Mouse (Mus musculus): ENCODE measurements around the gene Ak4. TPM values are rescaled to one million over a fixed set of nuclear protein-coding genes. Genes with fewer than 3 reads are reported as not detected.
A peak's percentile ranks its signal among the peaks of the same experiment; 100 is the strongest.
"Not testable (repeated sequence)": the region's sequence is repeated elsewhere in the genome, so short reads cannot be mapped to it uniquely, and the experiment has no call there.

Ak4 gene
- polyA plus RNA-seq, 1 experiment from 2014 or later: 4.6 TPM

- H3K9me3 ChIP-seq (ENCODE audit: control insufficient read depth, low read length): no peaks in the 10 kb centered on the region
- ATAC-seq (ENCODE audit: insufficient number of reproducible peaks, low FRiP score, low TSS enrichment, low read depth) (no peak), DNase-seq (ENCODE audit: low spot score) (no peak)
- no peak overlapping the region for H3K27ac ChIP-seq (replicated peaks; ENCODE audit: low read depth, low read length)
- WGBS: 54% methylated on average over 2 of the region's 2 CpGs
- no peaks in the 10 kb centered on the region for H3K4me1 ChIP-seq (ENCODE audit: control insufficient read depth, insufficient read depth, low read length)
- H3K9ac ChIP-seq (ENCODE audit: low read length): no peak overlapping the region
- H3K27me3 ChIP-seq (ENCODE audit: control insufficient read depth, insufficient read depth, low read length): no peaks in the 10 kb centered on the region
- H3K4me3 ChIP-seq (ENCODE audit: low read depth, low read length): no peak overlapping the region
- H3K36me3 ChIP-seq (ENCODE audit: control insufficient read depth, insufficient read depth, low read length): no peaks in the 10 kb centered on the region
- H3K4me2 ChIP-seq (ENCODE audit: low read depth, severe bottlenecking): no peak overlapping the region
These were observed 34.1 kb upstream of the Ak4 start for GRCm38 (mm10) chr4:101385002-101385401.

GRCm38 (mm10) chr4:101388246-101388645 is 30.8 kb upstream of the Ak4 start:
- H3K27ac ChIP-seq (replicated peaks; ENCODE audit: low read depth, low read length): no peak overlapping the region
- H3K4me3 ChIP-seq (ENCODE audit: low read depth, low read length): no peak overlapping the region
- no peaks in the 10 kb centered on the region for H3K36me3 ChIP-seq (ENCODE audit: control insufficient read depth, insufficient read depth, low read length)
- WGBS: 91% methylated on average over 8 of the region's 8 CpGs
- no peak overlapping the region for H3K9ac ChIP-seq (ENCODE audit: low read length)
- ATAC-seq (ENCODE audit: insufficient number of reproducible peaks, low FRiP score, low TSS enrichment, low read depth) (no peak), DNase-seq (ENCODE audit: low spot score) (no peak)
- no peaks in the 10 kb centered on the region for H3K27me3 ChIP-seq (ENCODE audit: control insufficient read depth, insufficient read depth, low read length)
- H3K4me2 ChIP-seq (ENCODE audit: low read depth, severe bottlenecking): no peak overlapping the region
- no peaks in the 10 kb centered on the region for H3K4me1 ChIP-seq (ENCODE audit: control insufficient read depth, insufficient read depth, low read length)
- H3K9me3 ChIP-seq (ENCODE audit: control insufficient read depth, low read length): no peaks in the 10 kb centered on the region

- H3K4me3 ChIP-seq (ENCODE audit: low read depth, low read length); ATAC-seq (ENCODE audit: insufficient number of reproducible peaks, low FRiP score, low TSS enrichment, low read depth); H3K4me1 ChIP-seq (ENCODE audit: control insufficient read depth, insufficient read depth, low read length); H3K9me3 ChIP-seq (ENCODE audit: control insufficient read depth, low read length); H3K4me2 ChIP-seq (ENCODE audit: low read depth, severe bottlenecking); H3K9ac ChIP-seq (ENCODE audit: low read length); DNase-seq (ENCODE audit: low spot score); H3K27ac ChIP-seq (replicated peaks; ENCODE audit: low read depth, low read length); H3K36me3 ChIP-seq (ENCODE audit: control insufficient read depth, insufficient read depth, low read length); H3K27me3 ChIP-seq (ENCODE audit: control insufficient read depth, insufficient read depth, low read length): not testable (repeated sequence)
- WGBS: 86% methylated on average over 6 of the region's 6 CpGs
These were observed 30.4 kb upstream of the Ak4 start for GRCm38 (mm10) chr4:101388656-101389055.

- Histone ChIP-seq H3K4me3 (ENCODE audit: low read depth, low read length) (no peak overlapping the region), H3K27me3 (ENCODE audit: control insufficient read depth, insufficient read depth, low read length) (no peaks in the 10 kb centered on the region), H3K9me3 (ENCODE audit: control insufficient read depth, low read length) (no peaks in the 10 kb centered on the region), H3K4me1 (ENCODE audit: control insufficient read depth, insufficient read depth, low read length) (no peaks in the 10 kb centered on the region), H3K36me3 (ENCODE audit: control insufficient read depth, insufficient read depth, low read length) (no peaks in the 10 kb centered on the region), H3K27ac (replicated peaks; ENCODE audit: low read depth, low read length) (no peak overlapping the region), H3K4me2 (ENCODE audit: low read depth, severe bottlenecking) (no peak overlapping the region), H3K9ac (ENCODE audit: low read length) (no peak overlapping the region)
- DNase-seq (ENCODE audit: low spot score): peak; percentile 65
- no peak for ATAC-seq (ENCODE audit: insufficient number of reproducible peaks, low FRiP score, low TSS enrichment, low read depth)
- WGBS: 46% methylated on average over 2 of the region's 2 CpGs
These were observed 26.8 kb upstream of the Ak4 start for GRCm38 (mm10) chr4:101392229-101392628.

- DNase-seq (ENCODE audit: low spot score) (no peak), ATAC-seq (ENCODE audit: insufficient number of reproducible peaks, low FRiP score, low TSS enrichment, low read depth) (peak; percentile 31; the same call in 1 of the 2 replicates)
- no peak overlapping the region for H3K4me3 ChIP-seq (ENCODE audit: low read depth, low read length)
- H3K9me3 ChIP-seq (ENCODE audit: control insufficient read depth, low read length): no peaks in the 10 kb centered on the region
- no peak overlapping the region for H3K4me2 ChIP-seq (ENCODE audit: low read depth, severe bottlenecking)
- WGBS: 70% methylated on average over 5 of the region's 5 CpGs
- no peak overlapping the region for H3K9ac ChIP-seq (ENCODE audit: low read length)
- H3K4me1 ChIP-seq (ENCODE audit: control insufficient read depth, insufficient read depth, low read length): no peaks in the 10 kb centered on the region
- H3K27ac ChIP-seq (replicated peaks; ENCODE audit: low read depth, low read length): no peak overlapping the region
- no peaks in the 10 kb centered on the region for H3K36me3 ChIP-seq (ENCODE audit: control insufficient read depth, insufficient read depth, low read length)
- H3K27me3 ChIP-seq (ENCODE audit: control insufficient read depth, insufficient read depth, low read length): no peaks in the 10 kb centered on the region
These were observed 25.8 kb upstream of the Ak4 start for GRCm38 (mm10) chr4:101393292-101393711.

- Histone ChIP-seq H3K9ac (ENCODE audit: low read length) (no peak overlapping the region), H3K4me2 (ENCODE audit: low read depth, severe bottlenecking) (no peak overlapping the region), H3K36me3 (ENCODE audit: control insufficient read depth, insufficient read depth, low read length) (no peaks in the 10 kb centered on the region), H3K27me3 (ENCODE audit: control insufficient read depth, insufficient read depth, low read length) (no peaks in the 10 kb centered on the region), H3K27ac (replicated peaks; ENCODE audit: low read depth, low read length) (no peak overlapping the region), H3K4me1 (ENCODE audit: control insufficient read depth, insufficient read depth, low read length) (no peaks in the 10 kb centered on the region), H3K4me3 (ENCODE audit: low read depth, low read length) (no peak overlapping the region), H3K9me3 (ENCODE audit: control insufficient read depth, low read length) (no peaks in the 10 kb centered on the region)
- WGBS: 86% methylated on average over 8 of the region's 8 CpGs
- DNase-seq (ENCODE audit: low spot score): no peak
- no peak for ATAC-seq (ENCODE audit: insufficient number of reproducible peaks, low FRiP score, low TSS enrichment, low read depth)
These were observed 24.0 kb upstream of the Ak4 start for GRCm38 (mm10) chr4:101395021-101395533.

- Histone ChIP-seq H3K4me1 (ENCODE audit: control insufficient read depth, insufficient read depth, low read length) (no peaks in the 10 kb centered on the region), H3K27ac (replicated peaks; ENCODE audit: low read depth, low read length) (no peak overlapping the region), H3K9me3 (ENCODE audit: control insufficient read depth, low read length) (no peaks in the 10 kb centered on the region), H3K36me3 (ENCODE audit: control insufficient read depth, insufficient read depth, low read length) (no peaks in the 10 kb centered on the region), H3K4me2 (ENCODE audit: low read depth, severe bottlenecking) (no peak overlapping the region), H3K27me3 (ENCODE audit: control insufficient read depth, insufficient read depth, low read length) (no peaks in the 10 kb centered on the region), H3K9ac (ENCODE audit: low read length) (no peak overlapping the region), H3K4me3 (ENCODE audit: low read depth, low read length) (no peak overlapping the region)
- ATAC-seq (ENCODE audit: insufficient number of reproducible peaks, low FRiP score, low TSS enrichment, low read depth) (no peak), DNase-seq (ENCODE audit: low spot score) (no peak)
- WGBS: 85% methylated on average over 4 of the region's 4 CpGs
These were observed 19.0 kb upstream of the Ak4 start for GRCm38 (mm10) chr4:101400025-101400594.

- no peak for ATAC-seq (ENCODE audit: insufficient number of reproducible peaks, low FRiP score, low TSS enrichment, low read depth)
- Histone ChIP-seq H3K4me1 (ENCODE audit: control insufficient read depth, insufficient read depth, low read length) (no peaks in the 10 kb centered on the region), H3K4me3 (ENCODE audit: low read depth, low read length) (no peak overlapping the region), H3K27me3 (ENCODE audit: control insufficient read depth, insufficient read depth, low read length) (no peaks in the 10 kb centered on the region), H3K9ac (ENCODE audit: low read length) (no peak overlapping the region), H3K9me3 (ENCODE audit: control insufficient read depth, low read length) (no peaks in the 10 kb centered on the region), H3K27ac (replicated peaks; ENCODE audit: low read depth, low read length) (no peak overlapping the region), H3K4me2 (ENCODE audit: low read depth, severe bottlenecking) (no peak overlapping the region), H3K36me3 (ENCODE audit: control insufficient read depth, insufficient read depth, low read length) (no peaks in the 10 kb centered on the region)
- no peak for DNase-seq (ENCODE audit: low spot score)
- WGBS: 88% methylated on average over 1 of the region's 1 CpGs
These were observed 17.1 kb upstream of the Ak4 start for GRCm38 (mm10) chr4:101401945-101402344.

GRCm38 (mm10) chr4:101404863-101405262 is 14.2 kb upstream of the Ak4 start:
- H3K9ac ChIP-seq (ENCODE audit: low read length): no peak overlapping the region
- no peaks in the 10 kb centered on the region for H3K4me1 ChIP-seq (ENCODE audit: control insufficient read depth, insufficient read depth, low read length)
- H3K4me2 ChIP-seq (ENCODE audit: low read depth, severe bottlenecking): no peak overlapping the region
- 66% methylated on average over 3 of the region's 3 CpGs for WGBS
- no peaks in the 10 kb centered on the region for H3K27me3 ChIP-seq (ENCODE audit: control insufficient read depth, insufficient read depth, low read length)
- no peak for DNase-seq (ENCODE audit: low spot score)
- no peak overlapping the region for H3K27ac ChIP-seq (replicated peaks; ENCODE audit: low read depth, low read length)
- H3K4me3 ChIP-seq (ENCODE audit: low read depth, low read length): no peak overlapping the region
- peak; percentile 76; the same call in 1 of the 2 replicates for ATAC-seq (ENCODE audit: insufficient number of reproducible peaks, low FRiP score, low TSS enrichment, low read depth)
- H3K36me3 ChIP-seq (ENCODE audit: control insufficient read depth, insufficient read depth, low read length): no peaks in the 10 kb centered on the region
- H3K9me3 ChIP-seq (ENCODE audit: control insufficient read depth, low read length): no peaks in the 10 kb centered on the region
